Mouse (Mus musculus) testis, adult 2 months (tissue): ENCODE data around the gene Higd1a. TPM values are rescaled to one million over a fixed set of nuclear protein-coding genes. Genes with fewer than 3 reads are reported as not detected.

Experiments used
- H3K27ac ChIP-seq: fragments of 200-500 bp; 2 replicates; pipeline ENCODE4 v1.5.1; 2012; ENCODE audit warnings: low read depth, low read length; ENCODE audit not compliant: control insufficient read depth, insufficient read depth
- H3K27me3 ChIP-seq: fragments of 200-500 bp; 2 replicates; pipeline ENCODE4 v1.6.1; 2012; ENCODE audit warnings: mild to moderate bottlenecking, low read length, moderate library complexity; ENCODE audit not compliant: control insufficient read depth, insufficient read depth
- H3K36me3 ChIP-seq: fragments of 200-500 bp; 2 replicates; pipeline ENCODE4 v1.6.1; 2012; ENCODE audit warnings: mild to moderate bottlenecking, low read length; ENCODE audit not compliant: control insufficient read depth, insufficient read depth
- H3K4me1 ChIP-seq: fragments of 200-500 bp; 2 replicates; pipeline ENCODE4 v1.6.1; 2012; ENCODE audit warnings: low read length; ENCODE audit not compliant: control insufficient read depth, insufficient read depth
- H3K4me3 ChIP-seq: fragments of 200-500 bp; 2 replicates; pipeline ENCODE4 v1.5.1; 2012; ENCODE audit warnings: low read depth, mild to moderate bottlenecking, low read length, moderate library complexity, mixed read lengths; ENCODE audit not compliant: control insufficient read depth
- CTCF ChIP-seq: fragments of 200-500 bp; IDR thresholded peaks from 2 replicates; pipeline ENCODE4 v1.5.1; 2012; ENCODE audit warnings: low read depth, mild to moderate bottlenecking, inconsistent platforms, low read length, moderate library complexity; ENCODE audit not compliant: control insufficient read depth, insufficient read depth, insufficient replicate concordance
- POLR2A ChIP-seq: fragments of 200-500 bp; IDR thresholded peaks from 2 replicates; pipeline ENCODE4 v1.6.1; 2012; ENCODE audit warnings: low read depth, mild to moderate bottlenecking, inconsistent platforms, low read length, moderate library complexity; ENCODE audit not compliant: control insufficient read depth
- polyA plus RNA-seq: library from polyadenylated mRNA; depleted of rRNA; stranded (reverse); fragments of >200 nt; gene quantifications from 2 replicates; pipeline ENCODE4 v1.2.3, GENCODE M21; 2012

Gene Higd1a
- polyA plus RNA-seq, 1 experiment: 43.9 TPM

DNA sequence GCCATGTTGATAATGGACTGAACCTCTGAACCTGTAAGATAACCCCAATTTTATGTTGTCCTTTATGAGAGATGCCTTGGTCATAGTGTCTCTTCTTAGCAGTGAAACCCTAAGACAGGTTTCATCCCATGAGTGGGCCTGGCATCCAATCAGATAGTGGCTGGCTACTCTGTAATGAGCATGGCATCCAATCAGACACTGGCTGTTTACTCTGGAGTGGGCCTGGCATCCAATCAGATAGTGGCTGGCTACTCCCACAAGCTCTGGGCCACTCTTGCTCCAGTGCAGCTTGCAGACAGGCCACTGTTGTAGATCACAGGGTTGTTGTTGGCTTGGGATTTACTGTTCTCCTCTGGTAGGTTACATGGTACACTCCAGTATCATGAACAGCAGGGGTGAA is 15.4 kb upstream of the Higd1a start:
- TF ChIP-seq POLR2A (no peak), CTCF (no peak)
- Histone ChIP-seq H3K4me1 (no peaks in the 10 kb centered on the region), H3K27ac (no peak overlapping the region), H3K4me3 (no peak overlapping the region), H3K27me3 (no peaks in the 10 kb centered on the region), H3K36me3 (no peaks in the 10 kb centered on the region)

DNA sequence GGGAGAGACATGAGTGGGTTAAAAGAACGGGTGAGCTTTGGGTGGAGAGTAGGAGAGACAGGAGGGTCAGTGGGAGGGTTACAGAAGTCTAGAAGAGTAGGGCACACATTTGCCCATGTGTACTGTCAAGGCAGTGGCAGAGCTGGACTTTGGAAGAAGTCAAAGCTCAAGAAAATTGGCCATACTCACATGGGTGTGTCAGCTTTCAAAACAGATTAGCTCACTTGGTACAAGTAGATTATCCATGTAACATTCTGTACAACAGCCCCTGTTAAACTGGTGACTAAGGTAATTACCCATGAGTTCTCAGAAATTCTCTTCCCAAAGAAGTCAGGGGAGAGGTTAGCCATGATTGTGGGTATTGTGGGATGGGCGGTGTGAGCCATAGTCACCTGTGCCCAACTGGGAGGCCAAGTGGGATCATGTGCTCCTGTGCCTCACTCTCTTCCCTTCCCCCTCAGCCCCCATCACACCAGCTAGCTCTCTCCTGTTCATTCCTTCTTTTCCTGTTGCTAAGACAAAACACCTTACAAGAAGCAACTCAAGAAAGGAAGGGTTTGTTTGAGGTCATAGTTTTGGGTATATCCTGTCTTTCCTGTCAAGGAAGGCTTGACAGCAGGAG is 14.0 kb upstream of the Higd1a start:
- no peaks in the 10 kb centered on the region for H3K36me3 ChIP-seq
- H3K27me3 ChIP-seq: no peaks in the 10 kb centered on the region
- no peak overlapping the region for H3K4me3 ChIP-seq
- no peaks in the 10 kb centered on the region for H3K4me1 ChIP-seq
- no peak overlapping the region for H3K27ac ChIP-seq
- TF ChIP-seq POLR2A: no peak
- no peak for TF ChIP-seq CTCF

DNA sequence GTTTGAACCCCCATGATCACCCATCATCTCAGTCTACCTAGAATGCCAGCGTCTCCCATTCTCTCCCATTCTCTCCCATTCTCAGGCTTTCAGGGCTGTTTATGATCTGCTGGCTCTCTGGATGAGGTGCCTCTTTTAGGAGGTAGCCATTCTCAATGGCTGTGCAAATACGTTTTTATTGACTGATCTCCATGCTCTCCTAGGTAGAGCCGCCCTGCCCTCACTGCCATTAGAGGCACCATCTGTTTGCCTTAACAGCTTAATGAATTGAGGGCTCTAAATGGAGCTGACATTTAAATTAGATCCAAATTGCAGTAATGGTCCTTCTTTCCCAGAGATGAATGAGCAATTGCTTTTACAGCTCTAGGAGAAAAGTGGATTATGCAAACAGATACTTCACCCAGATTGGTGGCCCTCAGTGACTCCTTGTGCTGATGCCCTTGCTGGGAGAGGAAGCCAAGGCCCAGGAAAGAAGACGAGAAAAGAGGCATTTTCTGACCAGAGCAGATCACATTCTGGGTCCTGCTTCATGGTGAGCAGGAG is 11.9 kb upstream of the Higd1a start:
- TF ChIP-seq CTCF (no peak), POLR2A (no peak)
- Histone ChIP-seq H3K4me3 (no peak overlapping the region), H3K27me3 (no peaks in the 10 kb centered on the region), H3K4me1 (no peaks in the 10 kb centered on the region), H3K36me3 (no peaks in the 10 kb centered on the region), H3K27ac (no peak overlapping the region)

DNA sequence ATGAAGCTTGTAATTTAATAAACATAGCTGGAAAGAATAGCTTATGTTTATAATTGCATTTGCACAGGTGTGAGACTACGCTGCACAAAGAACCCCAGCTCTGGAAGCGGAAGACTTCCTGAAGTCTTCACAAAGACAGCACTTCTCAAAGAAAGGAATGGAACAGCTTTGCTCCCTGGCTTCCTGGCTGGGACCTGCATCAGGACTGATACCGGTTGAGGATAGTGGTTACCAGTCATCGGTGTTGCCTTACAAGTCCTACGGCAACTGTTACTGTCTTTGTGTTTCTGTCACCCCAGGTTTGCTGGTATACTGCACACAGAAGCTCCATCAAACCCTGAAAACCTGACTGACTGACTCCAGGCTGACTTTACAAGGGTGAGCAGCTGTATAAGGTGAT is 11.3 kb upstream of the Higd1a start:
- H3K36me3 ChIP-seq: no peaks in the 10 kb centered on the region

DNA sequence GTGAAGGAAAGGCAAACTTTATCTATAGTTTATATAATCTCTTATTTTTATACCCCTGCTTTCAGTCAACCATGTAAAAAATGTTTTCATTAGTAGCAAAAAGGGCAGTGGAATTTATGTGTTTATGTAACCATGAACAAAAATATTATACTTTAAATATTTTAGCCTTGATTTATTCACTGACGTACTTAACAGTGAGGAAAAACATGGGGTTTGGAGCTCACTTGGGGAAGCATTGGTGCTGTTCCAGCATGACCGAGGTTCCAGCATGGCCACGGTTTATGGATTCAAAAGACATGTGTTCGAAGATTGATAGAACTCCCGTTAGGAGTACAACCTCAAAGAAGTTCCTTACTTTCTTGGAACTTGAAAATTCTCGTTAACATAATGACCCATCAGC is 10.1 kb upstream of the Higd1a start:
- H3K4me3 ChIP-seq: no peak overlapping the region
- H3K36me3 ChIP-seq: no peaks in the 10 kb centered on the region
- no peaks in the 10 kb centered on the region for H3K4me1 ChIP-seq
- no peak overlapping the region for H3K27ac ChIP-seq
- TF ChIP-seq CTCF: no peak
- TF ChIP-seq POLR2A: no peak
- H3K27me3 ChIP-seq: no peaks in the 10 kb centered on the region

More for the DNA sequence above, 11.3 kb upstream of the Higd1a start:
- TF ChIP-seq CTCF: no peak
- TF ChIP-seq POLR2A: no peak
- Histone ChIP-seq H3K4me1 (no peaks in the 10 kb centered on the region), H3K27me3 (no peaks in the 10 kb centered on the region), H3K4me3 (no peak overlapping the region), H3K27ac (no peak overlapping the region)

DNA sequence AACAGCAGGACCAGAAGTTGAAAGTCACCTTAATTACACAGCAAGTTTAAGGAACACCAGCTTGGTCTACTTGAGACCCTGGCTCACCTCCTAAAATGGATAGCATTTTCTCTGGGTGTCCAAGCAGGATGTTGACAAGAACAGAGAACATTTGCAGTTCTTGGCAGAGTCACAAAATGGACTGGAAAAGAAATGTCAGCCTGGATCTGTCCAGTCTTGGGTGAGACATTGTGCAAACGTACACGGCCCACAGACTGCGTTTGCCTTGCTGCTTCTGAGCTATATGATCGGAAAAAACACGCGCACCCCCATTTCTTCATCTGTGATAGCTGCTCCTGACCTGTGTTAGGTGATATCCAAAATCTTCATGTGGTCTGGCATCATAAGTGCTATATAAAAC is 9.5 kb upstream of the Higd1a start:
- Histone ChIP-seq H3K4me3 (no peak overlapping the region), H3K36me3 (no peaks in the 10 kb centered on the region), H3K27ac (no peak overlapping the region), H3K4me1 (no peaks in the 10 kb centered on the region), H3K27me3 (no peaks in the 10 kb centered on the region)
- TF ChIP-seq POLR2A: no peak

DNA sequence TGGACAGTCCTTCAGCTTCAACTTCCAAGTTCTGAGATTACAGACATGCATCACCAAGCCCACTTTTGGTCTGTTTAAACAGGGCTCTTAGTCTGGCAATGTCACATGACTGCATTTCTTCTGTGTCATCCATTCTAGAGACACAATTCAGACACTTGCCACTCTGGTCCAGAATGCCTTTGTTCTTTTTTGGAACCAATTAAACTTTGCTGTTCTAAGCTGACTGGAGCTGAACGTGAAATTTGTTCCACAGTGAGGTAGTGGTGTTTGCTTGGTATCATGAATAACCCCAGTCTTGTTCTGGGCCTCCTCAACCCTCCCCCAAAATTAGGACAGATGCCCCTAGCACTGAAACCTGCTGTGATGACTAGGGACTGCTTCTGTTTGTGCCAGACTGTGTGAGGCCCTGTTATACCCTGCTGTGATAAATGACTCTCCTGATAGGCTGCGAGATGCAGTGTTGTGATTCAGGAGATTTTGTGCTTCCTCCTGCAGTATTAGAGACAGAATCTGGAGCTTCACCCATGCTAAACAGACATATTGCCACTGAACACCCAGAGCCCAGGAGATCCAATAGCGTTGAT is 7.4 kb upstream of the Higd1a start:
- Histone ChIP-seq H3K27me3 (no peaks in the 10 kb centered on the region), H3K4me3 (no peak overlapping the region), H3K27ac (no peak overlapping the region), H3K36me3 (no peaks in the 10 kb centered on the region), H3K4me1 (no peaks in the 10 kb centered on the region)
- no peak for TF ChIP-seq POLR2A
- TF ChIP-seq CTCF: no peak
